Mouse (Mus musculus): ENCODE data around the gene Gm49378. TPM values are rescaled to one million over a fixed set of nuclear protein-coding genes. Genes with fewer than 3 reads are reported as not detected.

The Gm49378 gene
- total RNA-seq, 2 experiments from 2014 or later, result 3.5 to 9.1 TPM

DNA sequence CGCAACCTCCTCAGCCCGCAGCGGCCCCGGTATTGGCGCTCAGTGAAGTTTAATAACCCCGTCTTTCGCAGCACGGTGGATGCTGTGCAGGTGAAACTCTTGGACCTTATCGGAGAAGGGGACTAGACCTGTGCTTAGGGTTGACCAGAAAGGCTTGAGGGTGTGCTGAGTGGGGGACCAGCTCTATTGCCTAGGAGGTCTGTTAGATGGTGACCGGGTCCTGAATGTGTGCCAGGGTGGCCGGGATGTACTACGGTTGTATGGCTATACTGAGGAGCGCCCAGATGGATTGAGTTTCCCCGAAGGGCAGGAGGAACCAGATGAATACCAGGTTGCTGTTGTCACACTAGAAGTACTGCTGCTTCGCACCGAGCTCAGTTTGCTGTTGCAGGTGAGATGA lies 45.5 kb downstream of the Gm49378 start:
- ATAC-seq (replicated peaks; ENCODE audit: poor library complexity, severe bottlenecking), result no peak

DNA sequence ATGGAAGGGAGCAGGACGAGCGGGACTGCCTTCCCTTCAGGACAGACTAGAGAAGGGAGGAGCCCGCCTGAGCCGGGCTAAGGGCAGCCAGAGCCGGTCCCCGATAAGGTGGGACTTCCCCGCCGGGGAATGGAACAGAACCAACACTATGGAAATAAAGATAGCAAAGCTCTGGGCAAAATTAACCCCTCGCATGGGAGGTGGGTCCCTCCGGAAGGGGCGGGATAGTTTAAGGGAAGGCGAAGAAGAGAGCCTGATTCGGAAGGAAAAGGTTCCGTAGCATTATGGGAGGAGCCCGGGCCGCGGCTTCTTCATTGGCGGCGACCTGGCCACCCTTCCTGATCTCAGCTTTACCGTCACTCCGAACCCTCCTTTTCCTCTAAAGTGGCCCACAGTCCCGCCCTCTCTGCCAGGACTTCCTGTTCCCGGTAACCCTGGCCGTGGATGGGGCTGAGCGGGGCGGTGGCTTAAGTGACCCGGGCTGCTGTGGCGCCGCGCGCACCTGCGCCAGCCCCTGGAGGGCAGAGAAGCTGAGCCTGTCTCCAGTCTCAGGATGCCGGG lies 46.3 kb downstream of the Gm49378 start, which contains the start of gene Rnf31:
Rnf31 (plus strand) TSS at position 378 of the 561 bp plus-strand sequence.
- peak; percentile 76 for ATAC-seq (replicated peaks; ENCODE audit: poor library complexity, severe bottlenecking)

- peak; percentile 77 for ATAC-seq (replicated peaks; ENCODE audit: poor library complexity, severe bottlenecking)
Measured at GRCm38 (mm10) chr14:55590748-55591330, 46.9 kb downstream of the Gm49378 start, which contains the start of gene Psme2. Gene Psme2 (minus strand): TSS chr14:55591113.

GRCm38 (mm10) chr14:55589771-55590448 lies 47.8 kb downstream of the Gm49378 start:
- ATAC-seq (replicated peaks; ENCODE audit: poor library complexity, severe bottlenecking), result no peak; the same call in 1 of the 2 replicates

- ATAC-seq (replicated peaks; ENCODE audit: poor library complexity, severe bottlenecking), result no peak
Measured at GRCm38 (mm10) chr14:55589271-55589670, 48.4 kb downstream of the Gm49378 start.

DNA sequence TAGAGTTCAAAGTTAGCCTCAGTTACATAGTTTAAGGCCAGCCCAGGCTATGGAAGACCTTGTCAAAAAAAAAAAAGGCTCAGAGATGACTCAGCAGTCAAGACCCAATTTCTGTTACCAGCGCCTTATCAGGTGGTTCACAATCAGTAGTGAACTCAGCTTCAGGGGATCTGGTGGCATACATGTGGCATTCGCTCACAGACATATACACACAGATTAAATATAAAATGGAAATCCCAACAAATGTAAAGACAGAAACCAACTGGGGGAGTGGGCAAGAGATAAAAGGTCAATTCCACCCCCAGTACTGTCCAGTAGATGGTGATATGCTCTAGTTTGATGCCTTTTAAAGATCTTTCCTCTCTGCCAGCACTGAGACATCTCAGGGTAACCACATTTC lies 51.5 kb downstream of the Gm49378 start:
- 0 out of 2 replicates have a peak, but pooled peaks have one; percentile 6 for ATAC-seq (replicated peaks; ENCODE audit: poor library complexity, severe bottlenecking)

- ATAC-seq (replicated peaks; ENCODE audit: poor library complexity, severe bottlenecking), result no peak
Measured at GRCm38 (mm10) chr14:55585566-55585960, 52.1 kb downstream of the Gm49378 start.

GRCm38 (mm10) chr14:55584702-55585565 lies 52.8 kb downstream of the Gm49378 start, which contains the start of gene Emc9:
Gene Emc9 (minus strand): TSS chr14:55585302.
- peak; percentile 82 for ATAC-seq (replicated peaks; ENCODE audit: poor library complexity, severe bottlenecking)

- ATAC-seq (replicated peaks; ENCODE audit: poor library complexity, severe bottlenecking), result no peak
Measured at GRCm38 (mm10) chr14:55584303-55584701, 53.4 kb downstream of the Gm49378 start.

- ATAC-seq (replicated peaks; ENCODE audit: poor library complexity, severe bottlenecking), result no peak
Measured at GRCm38 (mm10) chr14:55581981-55582681, 55.6 kb downstream of the Gm49378 start.

DNA sequence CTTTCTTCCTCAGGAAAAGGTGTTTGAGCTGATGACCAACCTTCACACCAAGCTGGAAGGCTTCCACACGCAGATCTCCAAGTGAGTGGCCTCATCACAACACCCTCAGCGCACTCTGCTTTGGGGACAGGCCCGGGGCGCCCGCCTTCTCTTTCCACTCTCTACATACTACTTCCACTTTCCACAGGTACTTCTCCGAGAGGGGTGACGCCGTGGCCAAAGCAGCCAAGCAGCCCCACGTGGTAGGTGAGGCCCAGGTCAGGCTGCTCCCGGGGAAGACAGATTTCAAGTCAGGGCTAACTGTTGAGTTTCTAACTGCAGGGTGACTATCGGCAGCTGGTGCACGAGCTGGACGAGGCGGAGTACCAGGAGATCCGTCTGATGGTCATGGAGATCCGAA lies 57.0 kb downstream of the Gm49378 start:
- no peak for ATAC-seq (replicated peaks; ENCODE audit: poor library complexity, severe bottlenecking)

- no peak for ATAC-seq (replicated peaks; ENCODE audit: poor library complexity, severe bottlenecking)
Measured at GRCm38 (mm10) chr14:55579511-55580496, 57.9 kb downstream of the Gm49378 start.

Other genes starting within 250 kb of the Gm49378 start
Only the 30 nearest of the 34 such genes appear.
- gene Dhrs4, start 159.1 kb downstream of the Gm49378 start, total RNA-seq (2014; fragmentation: Nextera tagmentation), result 47.9 and 63.5 TPM in 2 replicates
- gene Dhrs4, start 159.1 kb downstream of the Gm49378 start, total RNA-seq (2017), result 50.5 and 61.6 TPM in 2 replicates
- not detected in 2 replicates for gene Carmil3, start 147.2 kb downstream of the Gm49378 start, total RNA-seq (2014; fragmentation: Nextera tagmentation)
- not detected in 2 replicates for gene Carmil3, start 147.2 kb downstream of the Gm49378 start, total RNA-seq (2017)
- not detected in 2 replicates for gene Cpne6, start 127.5 kb downstream of the Gm49378 start, total RNA-seq (2014; fragmentation: Nextera tagmentation)
- gene Cpne6, start 127.5 kb downstream of the Gm49378 start, total RNA-seq (2017), result not detected in 2 replicates
- gene Nrl, start 112.9 kb downstream of the Gm49378 start, total RNA-seq (2014; fragmentation: Nextera tagmentation), result not detected in 2 replicates
- not detected in 2 replicates for gene Nrl, start 112.9 kb downstream of the Gm49378 start, total RNA-seq (2017)
- gene Pck2, start 97.6 kb downstream of the Gm49378 start, total RNA-seq (2014; fragmentation: Nextera tagmentation), result 29.0 and 38.0 TPM in 2 replicates
- gene Pck2, start 97.6 kb downstream of the Gm49378 start, total RNA-seq (2017), result 37.2 TPM in 2 replicates
- gene Dcaf11, start 77.9 kb downstream of the Gm49378 start, total RNA-seq (2014; fragmentation: Nextera tagmentation), result 50.5 and 65.3 TPM in 2 replicates
- gene Dcaf11, start 77.9 kb downstream of the Gm49378 start, total RNA-seq (2017), result 58.3 and 58.7 TPM in 2 replicates
- gene A730061H03Rik, start 77.5 kb downstream of the Gm49378 start, total RNA-seq (2014; fragmentation: Nextera tagmentation), result 1.9 TPM in 1 of 2 replicates, not detected in the other
- 1.0 TPM in 1 of 2 replicates, not detected in the other for gene A730061H03Rik, start 77.5 kb downstream of the Gm49378 start, total RNA-seq (2017)
- gene Fitm1, start 62.3 kb downstream of the Gm49378 start, total RNA-seq (2014; fragmentation: Nextera tagmentation), result not detected in 2 replicates
- gene Fitm1, start 62.3 kb downstream of the Gm49378 start, total RNA-seq (2017), result 2.4 TPM in 1 of 2 replicates, not detected in the other
- gene Psme1, start 59.8 kb downstream of the Gm49378 start, total RNA-seq (2014; fragmentation: Nextera tagmentation), result 534 and 592 TPM in 2 replicates
- 280 and 325 TPM in 2 replicates for gene Psme1, start 59.8 kb downstream of the Gm49378 start, total RNA-seq (2017)
- gene Emc9, start 52.6 kb downstream of the Gm49378 start, total RNA-seq (2014; fragmentation: Nextera tagmentation), result 0.85 TPM in 1 of 2 replicates, not detected in the other
- 2.1 and 5.1 TPM in 2 replicates for gene Emc9, start 52.6 kb downstream of the Gm49378 start, total RNA-seq (2017)
- gene Psme2, start 46.8 kb downstream of the Gm49378 start, total RNA-seq (2014; fragmentation: Nextera tagmentation), result 330 and 352 TPM in 2 replicates
- gene Psme2, start 46.8 kb downstream of the Gm49378 start, total RNA-seq (2017), result 225 and 247 TPM in 2 replicates
- 20.1 and 21.9 TPM in 2 replicates for gene Rnf31, start 46.2 kb downstream of the Gm49378 start, total RNA-seq (2014; fragmentation: Nextera tagmentation)
- 9.1 and 19.8 TPM in 2 replicates for gene Rnf31, start 46.2 kb downstream of the Gm49378 start, total RNA-seq (2017)
- gene Irf9, start 34.3 kb downstream of the Gm49378 start, total RNA-seq (2014; fragmentation: Nextera tagmentation), result 23.4 and 31.2 TPM in 2 replicates
- 21.9 and 27.4 TPM in 2 replicates for gene Irf9, start 34.3 kb downstream of the Gm49378 start, total RNA-seq (2017)
- gene Rec8, start 19.9 kb downstream of the Gm49378 start, total RNA-seq (2014; fragmentation: Nextera tagmentation), result 1.0 TPM in 1 of 2 replicates, not detected in the other
- 0.26 TPM in 1 of 2 replicates, not detected in the other for gene Rec8, start 19.9 kb downstream of the Gm49378 start, total RNA-seq (2017)
- 47.3 and 49.7 TPM in 2 replicates for gene Ipo4, start 1.9 kb downstream of the Gm49378 start, total RNA-seq (2014; fragmentation: Nextera tagmentation)
- gene Ipo4, start 1.9 kb downstream of the Gm49378 start, total RNA-seq (2017), result 14.3 and 25.5 TPM in 2 replicates
- 35.0 and 59.0 TPM in 2 replicates for gene Tm9sf1, start 5.9 kb upstream of the Gm49378 start, total RNA-seq (2014; fragmentation: Nextera tagmentation)
- gene Tm9sf1, start 5.9 kb upstream of the Gm49378 start, total RNA-seq (2017), result 48.6 and 52.9 TPM in 2 replicates
- 3.0 TPM in 1 of 2 replicates, not detected in the other for gene Tssk4, start 12.3 kb upstream of the Gm49378 start, total RNA-seq (2014; fragmentation: Nextera tagmentation)
- gene Tssk4, start 12.3 kb upstream of the Gm49378 start, total RNA-seq (2017), result 1.1 TPM in 1 of 2 replicates, not detected in the other
- 22.9 and 29.3 TPM in 2 replicates for gene Mdp1, start 22.6 kb upstream of the Gm49378 start, total RNA-seq (2014; fragmentation: Nextera tagmentation)
- gene Mdp1, start 22.6 kb upstream of the Gm49378 start, total RNA-seq (2017), result 21.5 and 22.6 TPM in 2 replicates
- 33.9 and 37.7 TPM in 2 replicates for gene Gmpr2, start 34.0 kb upstream of the Gm49378 start, total RNA-seq (2014; fragmentation: Nextera tagmentation)
- gene Gmpr2, start 34.0 kb upstream of the Gm49378 start, total RNA-seq (2017), result 47.1 and 57.0 TPM in 2 replicates
- 364 and 474 TPM in 2 replicates for gene Nedd8, start 34.2 kb upstream of the Gm49378 start, total RNA-seq (2014; fragmentation: Nextera tagmentation)
- gene Nedd8, start 34.2 kb upstream of the Gm49378 start, total RNA-seq (2017), result 274 and 353 TPM in 2 replicates
- gene Tinf2, start 43.9 kb upstream of the Gm49378 start, total RNA-seq (2014; fragmentation: Nextera tagmentation), result 19.0 and 24.0 TPM in 2 replicates
- 25.7 and 27.0 TPM in 2 replicates for gene Tinf2, start 43.9 kb upstream of the Gm49378 start, total RNA-seq (2017)
- 0.85 and 1.8 TPM in 2 replicates for gene Tgm1, start 76.0 kb upstream of the Gm49378 start, total RNA-seq (2014; fragmentation: Nextera tagmentation)
- 1.4 and 4.3 TPM in 2 replicates for gene Tgm1, start 76.0 kb upstream of the Gm49378 start, total RNA-seq (2017)
- gene Rabggta, start 84.4 kb upstream of the Gm49378 start, total RNA-seq (2014; fragmentation: Nextera tagmentation), result 17.9 and 20.4 TPM in 2 replicates
- gene Rabggta, start 84.4 kb upstream of the Gm49378 start, total RNA-seq (2017), result 8.5 and 12.8 TPM in 2 replicates
- gene Dhrs1, start 107.8 kb upstream of the Gm49378 start, total RNA-seq (2014; fragmentation: Nextera tagmentation), result 54.7 and 67.7 TPM in 2 replicates
- 18.0 and 30.7 TPM in 2 replicates for gene Dhrs1, start 107.8 kb upstream of the Gm49378 start, total RNA-seq (2017)
- gene Nop9, start 107.8 kb upstream of the Gm49378 start, total RNA-seq (2014; fragmentation: Nextera tagmentation), result 30.9 and 36.6 TPM in 2 replicates
- gene Nop9, start 107.8 kb upstream of the Gm49378 start, total RNA-seq (2017), result 35.7 and 38.6 TPM in 2 replicates
- gene Cideb, start 120.6 kb upstream of the Gm49378 start, total RNA-seq (2014; fragmentation: Nextera tagmentation), result not detected in 2 replicates
- gene Cideb, start 120.6 kb upstream of the Gm49378 start, total RNA-seq (2017), result not detected in 2 replicates
- 0.56 and 2.1 TPM in 2 replicates for gene Ltb4r2, start 123.5 kb upstream of the Gm49378 start, total RNA-seq (2014; fragmentation: Nextera tagmentation)
- gene Ltb4r2, start 123.5 kb upstream of the Gm49378 start, total RNA-seq (2017), result 0.34 TPM in 1 of 2 replicates, not detected in the other
- gene Ltb4r1, start 128.1 kb upstream of the Gm49378 start, total RNA-seq (2014; fragmentation: Nextera tagmentation), result 19.4 and 23.3 TPM in 2 replicates
- 19.8 and 25.8 TPM in 2 replicates for gene Ltb4r1, start 128.1 kb upstream of the Gm49378 start, total RNA-seq (2017)
- gene Adcy4, start 146.2 kb upstream of the Gm49378 start, total RNA-seq (2014; fragmentation: Nextera tagmentation), result not detected in 2 replicates
- not detected in 2 replicates for gene Adcy4, start 146.2 kb upstream of the Gm49378 start, total RNA-seq (2017)
- 104 and 157 TPM in 2 replicates for gene Ripk3, start 151.0 kb upstream of the Gm49378 start, total RNA-seq (2014; fragmentation: Nextera tagmentation)
- 40.9 and 42.4 TPM in 2 replicates for gene Ripk3, start 151.0 kb upstream of the Gm49378 start, total RNA-seq (2017)

Data from granulocyte monocyte progenitor cell, adult 5-6 weeks (primary cell).